Mouse (Mus musculus): ENCODE results near the gene Tmem206.

Gene Tmem206

DNA sequence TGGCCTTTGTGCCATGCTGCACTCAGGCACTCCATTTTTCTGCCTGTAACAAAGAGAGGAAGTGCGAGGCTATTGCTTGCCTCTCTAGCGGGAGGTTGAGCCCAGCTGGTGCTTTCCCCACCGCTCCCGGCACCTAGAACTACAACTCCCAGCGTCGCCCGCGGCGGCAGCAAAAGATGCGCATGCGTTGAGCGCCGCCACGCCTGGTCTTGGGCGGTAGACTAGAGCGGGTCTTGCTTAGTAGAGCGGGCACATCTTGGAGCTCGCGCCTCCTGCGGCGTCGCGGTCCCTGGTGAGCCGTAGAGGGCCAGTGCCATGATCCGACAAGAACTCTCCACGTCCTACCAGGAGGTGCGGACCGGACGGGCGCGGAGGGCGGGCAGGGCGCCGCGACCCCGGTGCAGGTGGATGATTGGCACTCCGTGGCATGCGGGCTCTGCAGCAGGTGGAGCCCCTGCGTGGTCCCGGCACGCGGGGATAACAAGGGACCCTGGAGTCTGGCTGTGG, at the start of gene Tmem206:
Gene Tmem206, plus strand, starts transcription at position 187 of the 507 bp plus-strand sequence.
- DNase-seq: peak; percentile 99

DNA sequence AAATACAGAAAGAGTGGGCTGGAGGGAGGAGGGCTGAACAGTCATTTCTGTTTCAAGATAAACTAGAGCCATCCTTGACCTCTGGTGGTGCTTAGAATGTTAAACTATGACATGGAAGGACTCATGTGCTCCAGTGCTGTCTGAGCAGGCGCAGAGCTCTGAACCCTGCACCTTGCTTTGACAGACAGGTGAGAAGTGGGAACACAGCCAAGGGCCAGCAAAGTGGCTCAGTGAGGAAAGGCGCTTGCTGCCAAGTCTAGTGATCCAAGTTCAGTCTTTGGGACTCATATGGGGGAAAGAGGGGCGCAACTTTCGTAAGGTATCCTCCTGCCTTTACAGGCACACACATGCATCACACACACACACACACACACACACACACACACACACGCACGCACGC, 49.5 kb upstream of the Tmem206 start:
- DNase-seq: no peak

DNA sequence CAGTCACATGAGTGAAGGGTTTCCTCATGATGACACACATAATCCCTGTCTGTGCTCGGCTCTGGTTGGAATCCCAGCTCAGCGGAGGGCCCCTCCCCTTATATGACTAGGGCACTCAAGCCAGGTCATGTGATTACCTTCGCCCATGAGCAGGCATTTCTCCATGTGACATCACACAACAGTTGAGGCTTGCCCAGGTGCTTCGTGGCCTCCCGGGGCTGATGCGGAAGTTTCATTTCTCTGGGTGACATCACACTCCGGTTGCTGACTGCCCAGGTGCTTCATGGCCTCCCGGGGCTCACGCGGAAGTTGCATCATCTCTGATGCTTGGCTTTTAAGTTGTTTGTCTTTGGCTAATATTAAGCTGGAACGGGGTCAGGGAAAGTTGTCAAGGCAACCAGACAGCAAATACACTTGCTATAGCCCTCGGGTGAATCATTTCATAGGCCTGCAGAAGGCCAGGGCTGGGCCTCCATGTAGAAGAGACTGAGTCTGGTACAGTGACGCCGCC, 48.1 kb upstream of the Tmem206 start:
- DNase-seq: peak; percentile 97

DNA sequence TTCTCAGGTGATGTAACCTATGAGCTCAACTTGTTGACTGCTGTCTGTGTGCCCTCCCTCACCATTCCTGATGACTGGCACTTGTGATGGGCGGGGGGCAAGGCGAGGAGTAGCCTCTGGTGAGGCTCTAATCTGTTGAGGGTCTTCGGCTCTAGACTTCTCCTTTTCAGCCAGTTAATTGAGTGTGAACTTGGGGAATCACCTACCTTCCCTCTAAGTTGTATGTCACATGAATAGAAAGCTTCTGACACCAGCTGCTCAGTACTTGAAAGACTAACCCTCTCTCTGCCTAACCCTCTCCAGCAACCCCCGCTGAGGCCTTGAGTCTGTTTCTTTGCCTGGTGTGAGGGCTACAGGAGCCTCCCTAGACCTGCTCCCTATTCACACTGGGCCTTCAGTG, 47.4 kb upstream of the Tmem206 start:
- DNase-seq: no peak

DNA sequence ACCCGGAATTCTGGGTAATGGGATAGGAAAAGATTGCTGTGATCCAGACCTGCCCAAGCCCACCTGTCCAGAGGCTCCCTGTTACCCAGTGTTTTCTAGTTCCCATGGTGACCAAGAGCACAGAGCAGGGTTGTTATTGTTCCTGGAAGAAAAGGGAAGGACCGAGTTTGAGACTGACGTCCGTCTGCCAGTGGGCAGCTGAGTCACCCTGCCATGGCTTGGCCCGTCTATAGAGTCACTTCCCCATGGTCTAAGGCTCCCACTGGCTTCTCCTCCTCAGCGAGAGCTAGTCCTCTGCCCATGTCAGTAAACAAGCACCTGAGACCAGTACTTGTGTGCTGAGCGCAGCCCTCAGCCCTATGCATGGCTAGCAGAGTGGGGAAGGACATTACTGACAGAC, 44.5 kb upstream of the Tmem206 start:
- DNase-seq: peak; percentile 96

- DNase-seq: no peak
Measured at GRCm38 (mm10) chr1:191282319-191282718, 43.4 kb upstream of the Tmem206 start.

GRCm38 (mm10) chr1:191283110-191284040, 42.3 kb upstream of the Tmem206 start:
- DNase-seq: no peak

GRCm38 (mm10) chr1:191284502-191284901, 41.2 kb upstream of the Tmem206 start:
- no peak for DNase-seq

- peak; percentile 93 for DNase-seq
Measured at GRCm38 (mm10) chr1:191288762-191289161, 37.0 kb upstream of the Tmem206 start.

- DNase-seq: peak; percentile 98
Measured at GRCm38 (mm10) chr1:191292348-191292747, 33.4 kb upstream of the Tmem206 start.

DNA sequence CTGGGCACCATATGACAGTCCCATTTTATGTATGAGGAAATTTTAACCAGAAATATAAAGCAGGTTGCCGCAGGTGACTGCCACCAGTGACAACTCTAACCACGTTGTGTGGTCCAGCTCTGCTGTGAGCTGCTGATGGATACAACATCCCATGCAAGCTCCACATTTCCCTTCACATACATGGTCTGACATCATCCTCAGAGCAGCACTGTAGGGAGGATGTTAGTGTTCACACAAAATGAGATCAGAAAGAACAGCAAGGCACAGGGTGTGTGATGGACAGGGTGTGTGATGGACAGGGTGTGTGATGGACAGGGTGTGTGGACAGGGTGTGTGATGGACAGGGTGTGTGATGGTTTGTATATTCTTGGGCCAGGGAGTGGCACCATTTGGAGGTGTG, 32.7 kb upstream of the Tmem206 start:
- DNase-seq: no peak

DNA sequence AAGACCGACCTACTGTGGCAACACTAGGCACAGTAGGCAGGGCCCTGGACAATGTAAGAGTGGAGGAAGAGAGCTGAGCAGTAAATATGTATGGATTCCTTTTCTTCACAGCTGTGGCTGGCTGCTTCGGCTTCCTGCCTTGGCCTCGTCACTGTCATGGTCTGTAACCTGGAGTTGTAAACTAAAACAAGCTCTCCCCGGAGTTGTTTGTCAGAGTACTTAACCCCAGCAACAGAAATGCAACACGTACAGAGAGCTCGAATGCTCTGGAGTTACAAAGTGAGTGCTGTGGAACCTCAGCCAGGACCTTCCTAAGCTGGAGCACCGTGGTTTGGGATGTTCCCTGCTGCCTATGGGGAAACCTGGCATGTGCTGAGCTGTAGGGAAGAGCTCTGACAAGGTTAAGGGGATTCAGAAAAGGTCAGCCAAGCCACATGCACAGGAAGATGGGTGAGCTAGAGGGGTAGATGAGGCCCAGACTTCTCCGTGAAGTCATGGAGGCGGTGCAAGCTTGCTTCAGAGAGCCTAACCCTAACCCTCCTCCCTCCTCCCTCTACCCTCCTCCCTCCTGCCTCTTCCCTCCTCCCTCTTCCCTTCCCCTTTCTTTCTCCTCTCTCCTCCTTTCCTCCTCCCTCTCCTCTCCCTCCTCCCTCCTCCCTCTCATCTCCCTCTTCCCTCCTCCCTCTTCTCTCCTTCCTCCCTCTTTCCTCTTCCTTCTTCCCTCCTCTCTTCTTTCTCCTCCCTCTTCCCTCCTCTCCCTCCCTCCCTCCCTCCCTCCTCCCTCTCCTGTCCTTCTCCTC, 31.5 kb upstream of the Tmem206 start:
- no peak for DNase-seq

- DNase-seq: no peak
Measured at GRCm38 (mm10) chr1:191295784-191296183, 29.9 kb upstream of the Tmem206 start.

DNA sequence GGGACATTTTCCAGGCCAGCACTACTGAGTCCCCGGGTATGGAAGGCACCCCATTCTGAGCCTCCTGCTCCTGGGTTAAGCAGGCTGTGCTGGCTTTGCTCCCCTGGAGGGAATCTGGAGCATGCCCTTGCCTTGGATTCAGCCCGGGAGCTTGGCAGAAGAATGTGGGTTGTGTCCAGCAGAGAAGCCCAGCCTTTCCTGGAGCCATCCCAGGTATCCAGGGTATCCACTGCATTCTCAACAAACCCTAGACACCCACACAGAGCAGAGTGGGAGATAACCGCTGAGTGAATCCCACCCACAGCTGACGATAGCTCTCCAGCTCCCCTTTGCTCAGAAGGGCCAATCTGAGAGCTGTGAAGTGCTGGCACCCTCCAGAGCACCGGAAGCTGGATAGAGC, 29.3 kb upstream of the Tmem206 start:
- peak; percentile 97 for DNase-seq

DNA sequence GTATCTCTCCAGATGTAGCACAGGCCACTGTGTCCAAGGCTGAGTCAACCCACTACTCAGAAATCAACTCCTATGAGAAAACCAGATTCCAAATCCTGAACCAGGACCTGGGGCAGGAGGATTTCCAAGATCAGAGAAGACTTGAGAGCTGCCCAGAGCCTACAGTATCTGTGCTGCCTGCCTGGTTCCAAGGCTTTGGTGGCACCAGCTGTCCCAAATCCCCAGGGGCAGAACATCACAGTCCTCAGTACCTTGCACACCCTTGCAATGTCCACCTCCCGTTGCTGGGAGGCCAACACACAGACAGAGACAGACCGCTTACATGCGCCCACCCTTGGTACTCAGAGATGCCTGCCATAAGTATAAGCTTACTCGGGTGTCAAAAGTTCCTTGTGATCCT, 27.4 kb upstream of the Tmem206 start:
- no peak for DNase-seq

GRCm38 (mm10) chr1:191299215-191299942, 26.3 kb upstream of the Tmem206 start:
- DNase-seq: peak; percentile 97

DNA sequence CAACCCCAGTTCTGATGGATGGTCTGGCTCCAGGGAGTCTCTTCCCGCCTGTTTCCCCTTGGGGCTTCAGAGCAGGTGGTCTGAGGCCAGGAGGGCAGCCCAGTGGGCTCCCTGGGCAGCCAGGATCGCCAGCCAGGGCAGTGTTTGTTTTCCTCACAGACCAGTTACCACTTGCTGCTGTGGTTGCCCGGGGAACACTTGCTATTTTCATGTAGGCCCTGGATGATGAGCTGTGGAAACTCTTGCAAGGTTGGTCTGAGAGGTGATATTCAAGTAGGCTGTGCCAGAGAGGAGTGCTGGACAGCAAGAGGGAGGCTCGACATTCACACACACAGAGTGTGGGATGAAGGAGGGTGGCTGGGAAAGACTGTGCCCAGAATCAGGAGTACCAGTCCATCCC, 23.8 kb upstream of the Tmem206 start:
- peak; percentile 93 for DNase-seq

- no peak for DNase-seq
Measured at GRCm38 (mm10) chr1:191303736-191304135, 22.0 kb upstream of the Tmem206 start.

- DNase-seq: no peak
Measured at GRCm38 (mm10) chr1:191304216-191304615, 21.5 kb upstream of the Tmem206 start.

- no peak for DNase-seq
Measured at GRCm38 (mm10) chr1:191305610-191306009, 20.1 kb upstream of the Tmem206 start.

GRCm38 (mm10) chr1:191306316-191306715, 19.4 kb upstream of the Tmem206 start:
- DNase-seq: no peak

- DNase-seq: no peak
Measured at GRCm38 (mm10) chr1:191307766-191308455, 17.8 kb upstream of the Tmem206 start.

Data from heart, adult 11 months (tissue).